Mouse (Mus musculus) intestine, embryonic 14.5 days (tissue): ENCODE results near the gene Iqgap1. TPM values are rescaled to one million over a fixed set of nuclear protein-coding genes. Genes with fewer than 3 reads are reported as not detected.

Experiments used
- ATAC-seq: fragments of 200-750 bp; cut with Nextera tagmentation; replicated peaks from 2 replicates; pipeline ENCODE4 v1.8.0; 2017; ENCODE audit warnings: low read depth, moderate number of reproducible peaks, moderate TSS enrichment, moderate library complexity; ENCODE audit not compliant: low FRiP score, low TSS enrichment
- DNase-seq: peaks from one replicate; pipeline ENCODE4 v3.0.0-alpha.2; 2018; ENCODE audit warnings: low spot score
- H3K27ac ChIP-seq: fragments of 300-500 bp; sonication (generic); 2 replicates; pipeline ENCODE4 v1.5.1; 2014; ENCODE audit warnings: low read depth, mild to moderate bottlenecking, control low read depth
- H3K27me3 ChIP-seq: fragments of 300-500 bp; sonication (generic); replicated peaks from 2 replicates; pipeline ENCODE4 v1.6.1; 2014; ENCODE audit warnings: low read length, control low read depth; ENCODE audit not compliant: control insufficient read depth, insufficient read depth
- H3K36me3 ChIP-seq: fragments of 300-500 bp; sonication (generic); 2 replicates; pipeline ENCODE4 v1.6.1; 2014; ENCODE audit warnings: low read length, control low read depth; ENCODE audit not compliant: control insufficient read depth, insufficient read depth
- H3K4me1 ChIP-seq: fragments of 300-500 bp; sonication (generic); replicated peaks from 2 replicates; pipeline ENCODE4 v1.6.1; 2014; ENCODE audit warnings: low read length, control low read depth, mixed read lengths; ENCODE audit not compliant: control insufficient read depth, insufficient read depth
- H3K4me2 ChIP-seq: fragments of 300-500 bp; sonication (generic); 2 replicates; pipeline ENCODE4 v1.6.1; 2014; ENCODE audit warnings: low read length
- H3K4me3 ChIP-seq: fragments of 300-500 bp; sonication (generic); 2 replicates; pipeline ENCODE4 v1.5.1; 2014; ENCODE audit warnings: low read depth, low read length, control low read depth, mixed read lengths
- H3K9ac ChIP-seq: fragments of 300-500 bp; sonication (generic); 2 replicates; pipeline ENCODE4 v1.6.1; 2014; ENCODE audit warnings: mild to moderate bottlenecking, low read length
- H3K9me3 ChIP-seq: fragments of 300-500 bp; sonication (generic); 2 replicates; pipeline ENCODE4 v1.6.1; 2016; ENCODE audit warnings: low read length, control low read depth; ENCODE audit not compliant: control insufficient read depth
- WGBS: fragments of 180-500 bp; shearing (Covaris S2); extraction: QIAGEN DNeasy Blood & Tissue Kit; methylation state at CpG from one replicate; pipeline ENCODE4 v1.1.7; 2014; 5-methylcytosine and 5-hydroxymethylcytosine counted together
- polyA plus RNA-seq: library from polyadenylated mRNA; unstranded; fragments of >200 nt; fragmentation: Nextera tagmentation; extraction: Ambion mirVana; gene quantifications from 2 replicates; pipeline ENCODE4 v1.2.1, GENCODE M21; 2014

Iqgap1 gene
- polyA plus RNA-seq, 1 experiment from 2014 or later, result 81.7 TPM

DNA sequence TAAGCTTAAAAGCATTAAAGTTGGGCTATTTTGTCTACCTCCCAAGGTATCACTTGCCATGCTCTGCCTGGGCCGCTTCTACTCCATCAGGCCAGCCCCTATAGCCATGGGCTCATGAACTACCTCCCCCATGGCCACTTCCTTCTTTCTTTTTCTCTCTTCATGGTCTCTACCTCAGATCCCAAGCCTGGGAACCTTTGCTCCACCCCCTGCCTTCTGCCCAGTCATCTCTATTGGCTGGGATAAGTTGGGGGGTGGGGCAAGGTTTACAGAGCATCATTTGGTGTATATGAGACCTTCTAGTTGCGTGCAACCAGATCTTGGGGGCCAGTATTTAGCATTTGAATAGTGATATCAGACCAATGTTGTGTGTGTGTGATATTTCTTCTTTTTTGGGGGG lies 36.7 kb upstream of the Iqgap1 start:
- H3K27ac ChIP-seq, result no peak overlapping the region
- no peaks in the 10 kb centered on the region for H3K9me3 ChIP-seq
- H3K36me3 ChIP-seq, result peaks cover 27% of the 10 kb centered on the region
- ATAC-seq, result no peak
- DNase-seq, result no peak
- no peak overlapping the region for H3K9ac ChIP-seq
- 82% methylated on average over 2 of the region's 2 CpGs for WGBS
- no peak overlapping the region for H3K4me3 ChIP-seq
- H3K4me2 ChIP-seq, result peak overlapping the region; percentile 61; the same call in 1 of the 2 replicates
- no peaks in the 10 kb centered on the region for H3K27me3 ChIP-seq
- peaks cover 26% of the 10 kb centered on the region for H3K4me1 ChIP-seq

DNA sequence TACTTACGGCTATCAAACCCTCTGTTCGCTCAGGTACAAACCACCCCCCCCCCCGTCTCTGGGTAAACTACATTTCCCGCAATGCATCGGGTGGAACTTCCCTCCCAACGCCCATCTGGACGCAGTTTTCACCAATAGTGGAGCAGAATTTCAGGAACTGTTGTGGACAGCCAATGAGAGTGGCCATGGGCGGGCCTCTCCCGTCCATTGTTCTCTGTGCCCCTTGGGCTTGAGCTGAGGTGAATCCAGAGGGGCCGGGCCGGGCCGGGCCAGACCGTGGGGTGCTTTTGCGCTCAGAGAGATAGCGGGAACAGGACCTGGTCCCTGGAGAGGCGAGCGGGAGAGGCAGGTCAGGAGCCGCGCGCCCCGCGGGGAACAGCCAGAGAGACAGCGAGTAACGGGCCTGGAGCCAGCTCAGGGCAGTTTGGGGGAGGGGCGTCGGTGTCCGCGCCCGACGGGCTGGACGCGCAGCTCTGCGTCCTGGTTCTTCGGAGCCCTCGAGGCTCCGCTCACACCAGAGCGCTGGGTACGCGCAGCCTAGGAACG lies 35.0 kb upstream of the Iqgap1 start, which contains the start of gene Zscan2:
Gene Zscan2 (plus strand): TSS at position 192 of the 546 bp plus-strand sequence.
- H3K4me1 ChIP-seq, result peaks cover 24% of the 10 kb centered on the region
- H3K36me3 ChIP-seq, result peaks cover 18% of the 10 kb centered on the region
- no peaks in the 10 kb centered on the region for H3K9me3 ChIP-seq
- H3K27me3 ChIP-seq, result no peaks in the 10 kb centered on the region
- H3K27ac ChIP-seq, result peak within 1 kb of the TSS; percentile 86
- peak within 1 kb of the TSS; percentile 90 for H3K4me2 ChIP-seq
- peak within 1 kb of the TSS; percentile 89 for H3K9ac ChIP-seq
- ATAC-seq (peak; percentile 98), DNase-seq (peak; percentile 98)
- under 1% methylated on average over 40 of the region's 40 CpGs for WGBS
- peak within 1 kb of the TSS; percentile 90 for H3K4me3 ChIP-seq

DNA sequence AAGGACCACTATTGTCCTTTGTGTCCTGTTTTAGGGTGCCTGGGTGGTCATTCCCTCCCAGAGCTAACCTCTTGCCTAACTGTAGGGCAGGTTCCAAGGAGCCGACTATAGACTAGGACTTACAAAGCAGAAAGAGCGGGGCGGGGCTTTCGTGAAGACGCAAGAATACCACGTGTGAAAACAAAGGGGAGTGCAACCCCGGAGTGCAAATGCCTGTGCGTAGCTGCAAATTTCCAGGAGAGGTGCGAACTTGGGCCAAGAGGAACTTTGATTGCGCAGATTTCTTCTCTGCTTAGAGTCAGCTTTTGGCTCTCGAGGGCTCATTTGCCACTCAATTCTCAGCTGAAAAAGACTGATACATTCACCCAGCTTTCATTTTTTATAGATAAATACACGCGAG lies 34.5 kb upstream of the Iqgap1 start:
- Histone ChIP-seq H3K4me1 (peaks cover 22% of the 10 kb centered on the region), H3K27ac (no peak overlapping the region), H3K36me3 (peaks cover 13% of the 10 kb centered on the region), H3K4me3 (peak overlapping the region; percentile 90), H3K9ac (peak overlapping the region; percentile 51), H3K9me3 (no peaks in the 10 kb centered on the region), H3K27me3 (no peaks in the 10 kb centered on the region), H3K4me2 (peak overlapping the region; percentile 90)
- DNase-seq, result peak; percentile 79
- ATAC-seq, result peak; percentile 64
- under 1% methylated on average over 13 of the region's 13 CpGs for WGBS

DNA sequence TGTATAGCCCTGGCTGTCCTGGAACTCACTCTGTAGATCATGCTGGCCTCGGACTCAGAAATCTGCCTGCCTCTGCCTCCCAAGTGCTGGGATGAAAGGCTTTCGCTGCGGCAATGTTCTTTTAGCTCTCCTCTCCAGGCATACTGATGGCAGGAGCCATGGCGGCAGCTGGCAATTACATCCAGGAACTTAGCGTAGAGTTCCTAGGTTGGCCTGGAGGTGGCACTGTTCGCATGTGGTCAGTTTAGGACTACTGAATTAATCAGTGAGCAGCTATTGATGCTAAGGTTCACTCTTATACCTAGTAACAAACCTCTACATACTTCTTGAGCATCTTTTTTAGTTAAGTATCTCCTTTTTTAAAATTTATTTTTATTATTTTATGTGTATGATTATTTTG lies 31.4 kb upstream of the Iqgap1 start:
- H3K36me3 ChIP-seq, result no peaks in the 10 kb centered on the region
- H3K9me3 ChIP-seq, result no peaks in the 10 kb centered on the region
- peak; percentile 88 for DNase-seq
- peaks cover 11% of the 10 kb centered on the region for H3K4me1 ChIP-seq
- no peak overlapping the region for H3K9ac ChIP-seq
- no peak overlapping the region for H3K27ac ChIP-seq
- H3K4me2 ChIP-seq, result no peak overlapping the region
- no peak for ATAC-seq
- no peaks in the 10 kb centered on the region for H3K27me3 ChIP-seq
- H3K4me3 ChIP-seq, result no peak overlapping the region
- 28% methylated on average over 6 of the region's 6 CpGs for WGBS

DNA sequence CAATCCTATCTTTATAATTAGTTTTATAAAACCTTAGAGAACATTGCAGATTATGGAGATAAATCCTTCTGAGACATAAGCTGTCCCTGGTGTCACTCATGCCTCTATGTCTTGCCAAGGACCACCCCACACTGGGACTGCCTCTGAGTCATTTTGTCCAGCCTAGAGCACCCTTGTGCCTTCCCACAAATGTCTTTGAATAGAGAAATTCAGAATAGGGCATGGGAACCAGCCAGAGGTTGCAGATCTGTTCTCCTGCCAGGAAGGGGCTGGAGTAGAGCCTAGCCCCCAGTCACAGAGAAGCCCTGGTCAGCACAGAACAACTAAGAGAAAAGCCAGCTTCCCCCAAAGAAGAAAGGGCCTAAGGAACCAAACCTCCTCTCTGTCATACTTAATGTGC lies 29.5 kb upstream of the Iqgap1 start:
- Histone ChIP-seq H3K27me3 (no peaks in the 10 kb centered on the region), H3K4me2 (no peak overlapping the region)
- ATAC-seq, result no peak

DNA sequence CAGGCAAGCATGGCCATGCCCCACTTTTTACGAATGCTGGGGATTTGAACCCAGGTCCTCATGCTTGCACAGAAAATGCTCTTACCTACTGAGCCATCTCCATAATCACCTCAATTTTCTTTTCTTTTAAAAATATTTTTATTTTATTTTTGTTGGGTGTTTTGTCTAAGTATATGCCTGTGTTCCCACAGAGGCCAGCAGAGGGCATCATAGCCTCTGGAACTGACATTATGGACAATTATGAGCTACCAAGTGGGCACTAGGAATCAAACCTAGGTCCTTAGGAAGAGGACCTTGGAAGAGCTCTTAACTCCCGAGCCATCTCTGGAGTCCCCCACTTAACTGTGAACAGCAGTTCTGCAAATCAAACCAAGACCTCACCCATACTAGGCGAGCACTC lies 27.4 kb upstream of the Iqgap1 start:
- DNase-seq (no peak), ATAC-seq (no peak)
- Histone ChIP-seq H3K9me3 (no peaks in the 10 kb centered on the region), H3K27me3 (no peaks in the 10 kb centered on the region), H3K4me2 (no peak overlapping the region), H3K36me3 (no peaks in the 10 kb centered on the region), H3K4me3 (no peak overlapping the region), H3K4me1 (no peaks in the 10 kb centered on the region), H3K27ac (no peak overlapping the region), H3K9ac (no peak overlapping the region)
- WGBS, result 94% methylated on average over 3 of the region's 3 CpGs

More for the DNA sequence above, 29.5 kb upstream of the Iqgap1 start:
- no peaks in the 10 kb centered on the region for H3K9me3 ChIP-seq
- H3K36me3 ChIP-seq, result no peaks in the 10 kb centered on the region
- no peak overlapping the region for H3K4me3 ChIP-seq
- peaks cover 4% of the 10 kb centered on the region; the same call in 1 of the 2 replicates for H3K4me1 ChIP-seq
- H3K9ac ChIP-seq, result no peak overlapping the region
- H3K27ac ChIP-seq, result no peak overlapping the region
- no peak for DNase-seq

DNA sequence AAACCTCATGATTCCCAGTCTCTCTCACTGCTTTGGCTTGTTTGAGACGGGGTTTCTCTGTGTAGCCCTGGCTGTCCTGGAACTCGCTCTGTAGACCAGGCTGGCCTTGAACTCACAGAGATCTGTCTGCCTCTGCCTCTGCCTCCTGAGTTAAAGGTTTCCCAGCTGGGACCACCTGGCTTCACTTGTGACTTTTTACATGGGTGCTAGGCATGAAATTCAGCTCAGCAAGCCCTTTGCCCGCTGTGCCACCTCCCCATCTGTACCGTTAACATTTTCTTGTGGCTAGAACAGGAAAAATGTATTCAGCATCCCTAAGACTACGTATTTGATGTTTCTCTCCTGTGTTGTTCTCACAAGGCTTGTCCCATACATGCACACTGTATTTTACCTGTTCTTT lies 24.7 kb upstream of the Iqgap1 start:
- DNase-seq, result no peak
- H3K4me3 ChIP-seq, result no peak overlapping the region
- H3K4me2 ChIP-seq, result no peak overlapping the region
- 0 out of 2 replicates have a peak, but pooled peaks cover 2% of the 10 kb centered on the region for H3K4me1 ChIP-seq
- no peak for ATAC-seq
- no peak overlapping the region for H3K27ac ChIP-seq
- no peaks in the 10 kb centered on the region for H3K9me3 ChIP-seq
- H3K9ac ChIP-seq, result no peak overlapping the region
- no peaks in the 10 kb centered on the region for H3K36me3 ChIP-seq
- WGBS, result 81% methylated on average over 5 of the region's 5 CpGs
- H3K27me3 ChIP-seq, result no peaks in the 10 kb centered on the region

DNA sequence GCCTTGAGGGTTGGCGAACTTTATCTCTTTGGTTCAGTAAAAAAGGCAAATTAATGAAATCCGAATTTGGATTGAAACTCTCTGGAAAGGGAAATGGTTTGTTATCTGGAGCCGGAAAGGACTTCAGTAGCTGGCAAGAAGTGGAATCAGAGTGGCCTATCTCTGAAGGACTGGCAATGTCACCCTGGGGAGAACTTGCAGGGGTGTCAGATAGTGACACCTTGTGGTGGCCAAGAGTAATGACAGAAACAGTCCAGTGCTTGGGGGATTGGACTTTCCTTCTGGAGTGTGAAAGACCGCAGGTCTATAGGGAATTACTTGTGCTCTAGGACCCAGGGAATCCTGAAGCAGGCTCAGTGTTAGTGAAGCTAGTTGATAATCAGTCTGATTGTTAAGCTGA lies 23.9 kb upstream of the Iqgap1 start:
- Histone ChIP-seq H3K27me3 (no peaks in the 10 kb centered on the region), H3K27ac (no peak overlapping the region)

DNA sequence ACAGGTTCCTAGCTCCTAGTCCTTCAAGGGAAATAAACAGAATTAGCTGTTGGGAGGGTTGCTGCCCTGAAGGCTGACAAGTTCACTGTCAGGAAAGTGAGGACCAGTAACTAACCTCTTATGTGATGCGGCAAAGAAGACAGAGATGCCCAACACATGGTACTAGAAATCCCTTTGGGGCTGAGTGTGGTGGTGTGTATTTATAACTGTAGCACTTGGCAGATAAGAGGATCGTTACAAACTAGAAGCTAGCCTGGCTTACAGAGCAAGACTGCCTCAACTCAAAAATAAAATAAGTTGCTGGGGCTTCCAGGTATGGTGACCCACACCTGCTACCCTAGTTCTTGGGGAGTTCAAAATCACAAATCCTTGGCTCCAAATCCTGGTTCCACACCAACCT lies 23.5 kb upstream of the Iqgap1 start:
- no peak overlapping the region for H3K4me3 ChIP-seq
- 73% methylated on average over 2 of the region's 2 CpGs for WGBS
- H3K9me3 ChIP-seq, result no peaks in the 10 kb centered on the region
- H3K27ac ChIP-seq, result no peak overlapping the region
- no peaks in the 10 kb centered on the region for H3K27me3 ChIP-seq
- ATAC-seq, result no peak
- 0 out of 2 replicates have a peak, but pooled peaks cover 2% of the 10 kb centered on the region for H3K4me1 ChIP-seq
- H3K36me3 ChIP-seq, result no peaks in the 10 kb centered on the region
- no peak overlapping the region for H3K4me2 ChIP-seq
- no peak overlapping the region for H3K9ac ChIP-seq
- DNase-seq, result no peak

More for the DNA sequence above, 23.9 kb upstream of the Iqgap1 start:
- DNase-seq, result peak; percentile 68
- 27% methylated on average over 4 of the region's 4 CpGs for WGBS
- Histone ChIP-seq H3K4me3 (no peak overlapping the region), H3K4me1 (0 out of 2 replicates have a peak, but pooled peaks cover 2% of the 10 kb centered on the region), H3K4me2 (no peak overlapping the region), H3K9ac (no peak overlapping the region), H3K36me3 (no peaks in the 10 kb centered on the region), H3K9me3 (no peaks in the 10 kb centered on the region)
- ATAC-seq, result 0 out of 2 replicates have a peak, but pooled peaks have one; percentile 65
